Mouse (Mus musculus) c-Kit-positive CD71-negative TER-119-negative erythroid progenitor cells, embryonic 14.5 days (primary cell): ENCODE data around the gene Myh13.
A peak's percentile ranks its signal among the peaks of the same experiment; 100 is the strongest.

Source experiments
- DNase-seq: peaks from one replicate; pipeline ENCODE4 v3.0.0-alpha.2; 2013; ENCODE audit warnings: low read depth

Myh13 gene

DNA sequence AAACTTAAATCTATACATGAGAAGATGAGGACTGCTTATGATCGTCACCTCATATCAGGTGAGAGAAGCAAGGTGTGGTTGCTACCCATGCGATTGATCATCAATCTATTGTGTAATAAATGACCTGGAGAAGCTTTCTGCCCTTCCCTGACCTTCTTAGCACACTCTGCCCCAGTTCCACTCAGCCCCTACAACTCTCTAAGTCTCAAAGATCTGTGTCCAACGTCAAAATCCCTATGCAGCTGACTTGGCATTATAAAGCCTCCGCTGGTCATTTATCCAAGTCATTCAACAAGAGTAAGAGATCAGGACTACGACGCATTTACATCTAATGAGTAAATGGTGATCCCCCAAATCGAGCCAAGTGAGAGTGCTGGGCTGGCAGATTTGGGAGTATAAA lies at the start of gene Myh13:
Gene Myh13, plus strand, starts transcription at position 301 of the 400 bp plus-strand sequence.
- no peak for DNase-seq

DNA sequence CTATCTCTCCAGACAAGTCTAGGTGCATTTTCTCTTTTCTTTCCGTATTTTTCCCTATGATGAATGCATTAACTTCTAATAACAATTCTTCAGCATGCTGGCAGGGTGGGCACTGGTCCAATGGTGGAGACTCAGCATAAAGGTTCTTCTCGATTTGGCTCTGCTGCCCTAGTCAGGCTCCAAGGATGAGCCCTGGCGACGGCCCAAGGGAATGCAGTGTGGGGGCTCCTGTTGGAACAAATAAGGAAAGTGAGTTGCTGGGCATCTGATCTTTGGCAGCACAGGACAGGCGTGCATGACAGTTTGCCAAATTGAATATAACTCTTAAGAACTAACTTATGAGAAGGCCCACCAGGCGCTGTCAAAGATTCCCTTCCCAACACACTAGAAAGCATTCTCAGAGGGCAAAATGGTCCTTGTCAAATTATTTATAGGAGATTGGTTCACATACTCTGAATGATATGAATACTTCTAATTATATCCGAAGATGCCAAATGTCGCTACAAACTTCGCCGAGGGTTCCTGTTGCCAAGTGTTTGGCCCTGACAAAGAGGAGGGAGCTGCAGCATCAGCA lies 44.8 kb upstream of the Myh13 start, which contains the start of gene Myh8:
Gene Myh8, plus strand, starts transcription at position 524 of the 574 bp plus-strand sequence.
- no peak for DNase-seq

DNA sequence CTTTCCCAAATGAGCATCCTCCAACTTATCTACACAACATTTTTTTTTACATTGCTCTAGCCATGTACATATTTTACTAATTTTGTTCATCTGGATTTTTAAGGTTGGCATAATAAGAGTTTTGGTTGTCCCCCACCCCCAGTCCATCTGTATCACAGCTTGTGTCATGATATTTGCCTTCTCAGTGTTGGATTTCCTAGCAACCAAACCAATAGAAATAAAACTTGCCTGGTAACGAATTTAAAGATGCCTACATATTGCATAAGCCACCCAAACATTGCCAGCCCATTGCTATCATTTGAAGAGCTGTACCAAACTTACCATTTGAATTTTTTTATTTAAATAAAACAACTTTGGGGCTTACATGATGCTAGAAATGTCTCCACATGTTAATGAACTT lies 28.0 kb upstream of the Myh13 start:
- DNase-seq = no peak

DNA sequence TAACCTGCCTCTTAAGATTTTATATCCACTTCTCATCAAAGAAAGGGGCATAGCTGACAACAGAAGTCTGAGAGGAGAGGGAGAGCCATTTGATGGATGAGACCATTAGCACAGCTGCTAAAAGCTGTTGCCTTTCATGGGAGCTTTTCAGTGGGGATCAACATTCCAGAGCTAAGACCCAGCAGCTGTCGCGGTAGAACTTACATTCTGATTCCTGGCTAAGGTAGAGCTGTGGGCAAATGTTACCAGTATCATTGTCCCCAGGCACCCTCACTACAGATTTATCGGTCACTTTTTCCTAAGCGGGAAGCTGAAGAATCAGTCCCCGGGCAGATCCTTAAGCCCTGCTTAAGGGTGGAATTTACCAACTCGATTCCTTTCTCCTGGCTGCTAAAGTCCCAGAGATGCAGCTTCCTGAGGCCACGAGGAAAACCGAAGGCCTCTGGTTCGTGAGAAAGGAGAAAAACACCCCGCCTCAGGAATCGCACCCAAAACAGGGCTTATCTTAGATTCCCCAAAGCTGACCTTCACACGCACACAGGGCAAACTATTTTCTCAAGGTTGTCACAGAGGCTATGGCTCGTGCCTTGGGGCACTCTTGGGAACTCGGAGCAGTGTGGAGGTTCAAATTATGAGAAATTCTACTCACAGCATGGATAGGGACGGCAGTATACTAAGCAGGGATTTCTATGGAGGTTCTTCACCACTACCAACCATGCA lies 7.6 kb upstream of the Myh13 start:
- no peak for DNase-seq

DNA sequence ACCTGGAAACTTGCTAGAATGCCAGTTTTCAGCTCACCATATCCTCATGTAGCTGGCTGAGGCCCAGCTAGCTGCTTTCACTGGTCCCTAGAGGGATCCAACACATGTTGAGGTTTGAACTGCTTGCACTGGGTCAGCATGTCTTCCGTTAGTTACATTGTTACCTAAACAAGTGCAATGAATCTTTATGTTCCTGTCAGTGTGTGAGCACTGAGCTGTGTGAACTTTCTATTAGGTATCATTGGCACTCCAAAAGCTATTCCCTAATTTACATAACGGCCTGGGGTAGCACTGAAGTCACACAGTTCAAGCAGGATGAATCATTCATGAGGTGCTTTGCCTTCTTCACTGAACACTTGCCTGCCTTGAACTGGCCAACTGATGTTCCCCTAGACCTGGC lies 5.1 kb downstream of the Myh13 start:
- DNase-seq = no peak

DNA sequence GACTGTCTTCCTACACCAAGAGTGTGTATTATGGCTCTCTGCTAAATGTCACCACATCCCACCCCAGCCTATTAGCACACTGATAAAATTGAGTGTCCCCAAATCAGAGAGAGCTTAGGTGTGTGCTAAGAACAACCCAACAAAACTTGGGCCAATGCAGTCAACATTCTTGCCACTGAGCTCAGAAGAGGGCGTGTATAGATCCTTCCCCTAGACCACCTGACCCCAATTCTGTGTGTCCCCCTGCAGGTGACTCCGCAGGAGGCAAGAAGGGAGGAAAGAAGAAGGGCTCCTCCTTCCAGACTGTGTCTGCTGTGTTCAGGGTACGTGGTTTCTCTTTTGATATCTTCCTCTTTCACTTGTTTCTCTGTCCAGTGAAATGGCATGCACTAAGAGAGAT lies 23.1 kb downstream of the Myh13 start:
- no peak for DNase-seq

DNA sequence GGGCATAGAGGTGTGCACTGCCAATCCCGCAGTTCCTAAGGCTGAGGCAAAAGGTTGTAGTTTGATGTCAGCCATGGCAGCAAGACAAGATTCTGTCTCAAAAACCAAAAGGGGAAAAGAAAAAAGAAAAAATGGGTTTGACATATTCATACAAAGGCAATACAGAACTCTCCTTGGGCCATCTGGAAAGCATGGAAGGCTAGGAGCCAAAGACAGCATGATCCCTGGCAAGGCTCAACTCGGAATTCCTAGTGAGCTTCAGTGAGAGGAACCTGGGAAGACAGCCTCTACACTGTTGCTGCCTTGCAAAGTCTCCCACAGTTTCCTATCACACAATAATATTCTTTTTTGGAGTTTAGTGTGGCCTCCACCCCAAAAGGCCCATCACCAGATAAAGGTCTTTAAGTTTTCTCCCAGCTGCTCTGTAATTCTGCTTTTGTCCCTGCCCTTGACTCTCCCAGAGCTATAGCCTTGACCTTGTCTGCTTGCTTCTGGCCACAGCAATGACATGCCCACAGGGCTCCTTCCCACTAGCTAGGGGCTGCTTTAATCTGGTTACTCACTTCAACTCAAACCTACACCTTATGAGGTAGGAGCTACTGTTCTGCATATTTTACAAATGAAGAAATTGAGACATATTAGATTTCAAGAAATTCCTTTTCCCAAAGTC lies 23.9 kb downstream of the Myh13 start:
- DNase-seq = no peak

DNA sequence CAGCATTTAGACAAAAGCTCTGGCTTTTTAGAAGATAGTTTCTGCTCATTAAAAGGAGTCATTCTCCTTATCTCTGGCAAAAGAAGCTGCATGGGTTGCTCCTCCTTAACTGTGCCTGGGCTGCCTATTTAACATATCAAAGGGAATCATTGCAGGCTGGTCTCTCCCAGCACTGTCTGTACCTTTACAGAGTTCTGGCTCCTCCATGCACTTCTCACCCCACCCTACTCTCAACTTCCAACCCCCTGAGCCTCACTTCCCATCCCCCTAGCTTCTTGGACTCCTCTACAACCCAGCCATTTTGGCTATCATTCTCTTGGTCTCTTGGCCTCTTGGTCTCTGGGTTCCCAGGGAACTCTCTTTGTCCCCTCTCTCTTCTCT lies 24.4 kb downstream of the Myh13 start:
- DNase-seq = no peak

DNA sequence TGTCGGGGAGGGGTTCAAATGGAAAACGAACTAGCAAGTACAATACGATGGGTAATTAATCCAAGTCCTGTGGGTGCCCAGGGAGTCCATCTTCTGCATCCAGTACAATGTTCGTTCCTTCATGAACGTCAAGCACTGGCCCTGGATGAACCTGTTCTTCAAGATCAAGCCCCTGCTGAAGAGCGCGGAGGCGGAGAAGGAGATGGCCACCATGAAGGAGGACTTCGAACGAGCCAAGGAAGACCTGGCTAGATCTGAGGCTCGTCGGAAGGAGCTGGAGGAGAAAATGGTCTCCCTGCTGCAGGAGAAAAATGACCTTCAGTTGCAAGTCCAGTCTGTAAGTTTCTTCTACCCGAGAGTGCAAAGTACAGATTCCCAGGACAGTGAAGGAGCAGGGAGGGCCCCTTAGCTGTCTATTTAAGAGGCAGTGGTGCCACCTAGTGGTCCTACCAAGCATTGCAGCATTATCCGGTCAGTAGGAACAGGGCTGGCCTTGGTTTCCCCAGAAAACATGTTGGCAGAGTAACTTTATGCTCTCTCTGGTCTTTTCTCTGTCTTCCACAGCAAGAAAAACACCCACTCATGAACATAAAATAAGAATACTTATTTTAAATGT lies 28.8 kb downstream of the Myh13 start:
- DNase-seq = peak; percentile 41

DNA sequence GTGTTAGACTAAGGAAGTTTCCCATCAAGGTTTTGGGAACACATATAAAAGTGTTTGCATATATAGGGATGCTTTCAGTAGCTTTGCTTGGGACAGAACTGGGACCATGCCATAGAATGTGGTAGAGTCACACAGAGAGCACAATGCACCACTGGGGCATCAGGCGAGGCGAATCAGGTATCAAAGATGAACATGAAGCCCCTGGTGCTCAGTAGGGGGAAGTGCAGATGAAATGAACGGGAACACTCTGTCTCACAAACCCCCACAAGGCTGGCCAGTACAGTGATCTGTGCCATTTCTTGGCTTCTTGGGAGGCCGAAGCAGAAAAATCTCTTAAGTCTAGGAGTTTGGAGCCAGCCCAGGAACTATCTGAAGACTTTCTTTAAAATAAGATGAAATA lies 31.6 kb downstream of the Myh13 start:
- no peak for DNase-seq

DNA sequence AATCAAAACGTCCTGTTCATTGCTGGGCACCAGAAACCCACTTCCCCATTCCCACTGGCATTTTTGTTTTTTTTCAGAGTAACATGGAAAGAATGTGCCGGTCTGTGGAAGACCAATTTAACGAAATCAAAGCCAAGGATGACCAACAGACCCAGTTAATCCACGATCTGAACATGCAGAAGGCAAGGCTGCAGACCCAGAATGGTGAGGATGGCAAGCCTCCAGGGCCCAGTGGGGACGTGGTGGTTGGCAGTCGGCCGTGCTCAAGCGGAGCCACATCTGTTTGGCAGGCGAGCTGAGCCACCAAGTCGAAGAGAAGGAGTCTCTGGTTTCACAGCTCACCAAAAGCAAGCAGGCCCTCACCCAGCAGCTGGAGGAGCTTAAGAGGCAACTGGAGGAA lies 36.6 kb downstream of the Myh13 start:
- no peak for DNase-seq

DNA sequence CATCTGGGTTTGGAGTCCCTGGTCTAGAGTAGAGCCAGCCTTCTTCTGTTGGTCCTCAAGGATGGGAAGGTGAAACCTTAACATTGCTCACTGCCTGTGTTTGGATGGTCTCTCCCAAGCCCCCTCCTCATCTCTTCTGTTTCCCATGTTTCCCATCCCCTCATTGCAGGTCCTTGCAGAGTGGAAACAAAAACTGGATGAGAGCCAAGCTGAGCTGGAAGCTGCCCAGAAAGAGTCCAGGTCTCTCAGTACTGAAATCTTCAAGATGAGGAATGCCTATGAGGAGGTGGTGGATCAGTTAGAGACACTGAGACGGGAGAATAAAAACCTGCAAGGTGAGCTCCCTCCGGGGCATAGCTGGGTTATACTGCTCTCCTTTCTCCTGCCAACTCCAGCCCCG lies 40.8 kb downstream of the Myh13 start:
- no peak for DNase-seq

DNA sequence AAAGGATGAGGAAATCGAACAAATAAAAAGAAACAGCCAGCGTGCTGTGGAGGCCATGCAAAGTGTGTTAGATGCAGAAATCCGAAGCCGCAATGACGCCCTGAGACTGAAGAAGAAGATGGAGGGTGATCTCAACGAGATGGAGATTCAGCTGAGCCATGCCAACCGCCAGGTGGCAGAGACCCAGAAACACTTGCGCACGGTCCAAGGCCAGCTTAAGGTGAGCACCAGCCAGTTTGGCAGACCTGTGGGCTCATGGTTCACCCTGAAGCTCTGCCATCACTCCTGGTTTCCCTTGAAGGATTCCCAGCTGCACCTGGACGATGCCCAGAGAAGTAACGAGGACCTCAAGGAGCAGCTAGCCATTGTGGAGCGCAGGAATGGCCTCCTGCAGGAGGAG lies 43.1 kb downstream of the Myh13 start:
- no peak for DNase-seq

DNA sequence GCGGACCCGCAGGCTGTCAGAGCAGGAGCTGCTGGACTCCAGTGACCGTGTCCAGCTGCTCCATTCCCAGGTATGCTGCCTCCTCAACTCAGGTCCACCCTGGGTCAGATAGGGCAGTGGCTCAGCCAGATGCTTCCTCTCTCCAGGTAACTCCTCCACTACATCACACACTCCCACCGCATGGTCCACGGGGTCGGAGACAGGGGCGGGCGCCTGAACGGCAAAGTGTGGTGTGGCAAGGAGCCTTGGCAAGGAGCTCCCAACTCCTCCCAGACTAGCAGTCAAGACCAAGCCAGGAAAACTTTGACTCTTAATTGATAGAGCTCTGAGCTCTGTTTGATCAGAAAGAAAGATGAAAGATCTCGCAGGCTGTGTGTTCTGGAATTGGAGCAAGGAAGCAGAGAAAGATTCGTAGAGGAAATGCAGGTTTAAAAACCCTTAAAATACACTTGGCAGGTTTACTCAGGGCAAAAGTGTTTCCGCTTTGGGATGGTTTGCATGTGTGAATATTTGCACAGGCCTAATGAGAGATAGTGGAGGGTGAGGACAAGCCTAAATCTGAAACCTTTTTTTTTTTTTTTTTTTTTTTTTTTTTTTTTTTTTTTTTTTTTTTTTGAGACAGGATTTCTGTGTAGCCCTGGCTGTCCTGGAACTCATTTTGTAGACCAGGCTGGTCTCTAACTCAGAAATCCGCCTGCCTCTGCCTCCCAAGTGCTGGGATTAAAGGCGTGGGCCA lies 43.7 kb downstream of the Myh13 start:
- no peak for DNase-seq

DNA sequence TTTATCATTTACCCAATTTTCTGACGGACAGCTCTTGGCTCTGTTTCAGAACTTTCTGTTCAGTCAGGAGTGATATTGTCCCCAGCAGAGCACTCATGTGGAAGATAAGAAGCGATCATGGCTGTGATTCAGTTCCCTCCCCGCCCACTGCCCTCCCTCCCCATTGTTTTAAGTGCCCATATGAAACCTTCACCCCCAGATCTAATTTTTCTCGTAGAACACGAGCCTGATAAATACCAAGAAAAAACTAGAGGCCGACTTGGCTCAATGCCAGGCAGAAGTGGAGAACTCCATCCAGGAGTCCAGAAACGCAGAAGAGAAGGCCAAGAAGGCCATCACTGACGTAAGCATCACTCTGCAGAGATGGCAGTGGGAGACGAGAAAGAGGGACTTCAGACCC lies 45.5 kb downstream of the Myh13 start:
- no peak for DNase-seq

DNA sequence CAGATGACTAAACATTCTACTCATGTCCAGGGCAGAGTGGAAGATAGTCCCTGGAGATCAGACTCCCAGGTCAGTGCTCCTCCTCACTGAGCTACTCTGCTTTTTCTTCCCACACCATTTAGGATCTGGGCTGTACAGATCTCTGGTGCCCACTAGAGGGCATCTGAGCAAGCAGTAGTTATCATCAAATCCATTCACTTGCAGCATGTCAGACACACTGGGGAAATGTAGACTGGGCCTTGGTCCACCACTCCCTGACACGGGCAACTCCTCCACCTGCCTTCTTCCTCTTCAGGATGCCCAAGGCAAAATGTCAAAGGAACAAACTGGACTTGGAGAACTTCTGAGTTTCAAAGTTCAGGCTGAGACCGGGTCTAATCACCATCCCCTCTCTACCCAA lies 51.9 kb downstream of the Myh13 start:
- DNase-seq = no peak

DNA sequence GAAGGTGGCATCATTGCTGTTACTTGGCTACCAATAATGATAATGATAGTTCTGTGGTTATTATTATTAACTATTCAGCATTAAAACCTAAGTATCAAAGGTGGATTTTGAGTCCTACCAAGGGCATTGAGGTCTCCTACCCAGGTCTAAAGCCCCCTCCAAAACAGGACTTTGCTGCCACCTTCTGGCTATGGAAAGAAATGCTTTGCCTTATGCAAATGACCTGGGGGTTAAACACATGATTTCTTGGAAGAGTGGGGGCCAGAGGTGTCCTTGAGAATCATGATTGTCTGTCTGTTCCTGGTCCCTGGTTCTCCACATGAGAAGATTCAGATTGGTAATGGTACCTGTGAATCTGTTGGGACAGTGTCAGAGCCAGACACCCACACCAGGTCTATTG lies 54.9 kb downstream of the Myh13 start:
- peak; percentile 20 for DNase-seq

DNA sequence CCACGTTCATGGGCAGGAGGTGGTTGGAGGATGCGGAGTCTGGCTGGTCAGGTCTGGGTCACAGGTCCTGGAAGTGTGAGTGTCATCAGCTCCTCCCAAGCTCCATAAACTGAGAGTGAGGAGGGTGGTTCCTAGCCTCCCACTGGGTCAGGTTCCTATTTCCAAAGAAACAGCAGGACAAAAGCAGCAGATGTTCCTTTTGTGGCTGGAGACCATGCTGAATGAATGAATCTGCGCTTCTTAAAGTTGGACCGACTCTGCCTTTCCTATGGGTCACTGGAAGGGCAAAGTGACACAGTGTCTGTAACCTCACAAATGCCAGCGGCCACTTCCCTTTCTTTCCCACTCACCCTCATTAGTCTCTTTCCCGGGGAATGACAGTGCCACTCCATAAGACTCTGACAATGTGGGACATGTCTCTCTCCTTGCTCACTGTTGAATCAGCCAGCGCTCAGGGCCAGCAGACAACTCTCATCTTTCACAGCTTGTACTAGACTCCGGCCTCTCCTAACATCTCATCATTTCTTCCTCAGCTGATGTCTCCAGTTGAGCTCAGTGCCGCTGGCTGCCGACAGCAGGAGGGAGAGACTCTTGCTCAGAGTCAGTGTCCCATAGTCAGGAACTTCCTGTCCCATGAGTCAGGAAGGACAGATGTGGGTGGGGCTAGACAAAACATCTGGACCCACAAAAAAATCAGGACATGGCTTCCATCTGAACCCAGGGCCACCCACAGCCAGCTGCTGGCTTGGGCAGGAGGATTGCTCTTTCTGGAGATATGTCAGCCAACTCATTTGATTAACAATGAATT lies 58.4 kb downstream of the Myh13 start:
- DNase-seq = no peak

DNA sequence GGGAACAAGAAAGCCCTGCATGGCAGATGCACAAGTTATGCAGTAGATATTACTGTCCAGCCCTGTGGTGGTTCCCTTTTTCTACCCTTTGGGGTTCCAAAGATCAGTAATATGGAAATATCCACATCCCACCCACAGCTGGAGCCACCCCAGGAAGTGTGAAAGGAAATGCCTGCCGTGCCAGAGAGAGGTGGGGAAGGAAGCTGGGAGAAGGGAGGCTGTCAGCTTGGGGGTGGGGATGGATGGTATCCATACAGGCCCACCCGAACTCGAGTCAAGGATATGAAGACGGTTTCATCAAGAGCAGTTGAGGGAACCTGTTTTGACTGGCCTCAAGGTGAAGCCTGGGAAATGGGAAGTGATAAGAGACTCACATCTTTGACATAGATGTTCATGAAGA lies 60.4 kb downstream of the Myh13 start:
- no peak for DNase-seq

DNA sequence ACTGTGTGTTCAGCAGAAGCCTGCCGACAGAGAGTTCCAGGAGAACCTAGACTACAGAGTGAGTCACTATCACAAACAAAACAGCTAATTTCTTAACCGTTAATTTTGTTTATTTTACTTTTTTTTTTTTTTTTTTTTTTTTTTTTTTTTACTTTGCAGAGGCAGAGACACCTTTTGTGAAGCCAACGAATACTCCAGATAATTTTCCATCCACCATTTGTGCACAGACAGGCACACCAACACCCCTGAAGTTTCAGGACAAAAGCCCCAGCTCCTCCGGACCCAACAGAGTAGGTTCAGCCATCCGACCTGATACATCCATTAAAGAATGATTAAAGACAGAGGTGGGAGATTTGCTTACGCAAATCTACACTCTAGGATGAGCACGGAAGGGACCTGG lies 63.2 kb downstream of the Myh13 start:
- no peak for DNase-seq

DNA sequence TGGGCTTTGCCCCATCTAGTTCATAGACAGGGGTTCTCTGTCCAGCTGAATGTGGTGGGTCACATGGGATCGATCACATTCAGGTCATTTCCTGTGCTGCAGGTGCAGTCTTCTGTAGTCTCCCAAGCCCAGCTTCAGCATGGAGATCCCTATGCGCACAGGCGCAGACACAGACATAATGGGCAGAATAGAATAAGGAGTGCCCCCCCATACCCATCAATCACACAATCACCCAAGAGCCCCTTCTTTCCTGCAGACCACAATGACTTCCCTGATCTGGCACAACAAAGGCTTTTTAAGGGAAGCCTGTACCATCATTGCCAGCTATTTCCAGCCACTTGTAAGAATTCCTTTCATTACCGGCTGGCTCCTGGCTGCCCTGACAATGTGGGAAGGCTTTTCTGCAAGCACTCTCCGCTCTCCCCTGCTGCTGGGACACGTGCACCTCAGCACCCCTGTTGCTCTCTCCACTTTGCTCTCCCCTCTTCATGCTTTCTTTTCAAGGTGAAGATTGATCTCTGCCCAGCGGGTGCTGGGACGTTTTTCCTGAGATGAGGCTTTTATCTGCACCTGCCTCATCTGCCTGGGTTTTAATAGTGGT lies 65.5 kb downstream of the Myh13 start:
- no peak for DNase-seq
